Mouse (Mus musculus): ENCODE measurements around the gene Tada3. TPM values are rescaled to one million over a fixed set of nuclear protein-coding genes. Genes with fewer than 3 reads are reported as not detected.
A peak's percentile ranks its signal among the peaks of the same experiment; 100 is the strongest.

Tada3 gene
- total and polyA plus RNA-seq, 2 experiments from 2014 or later: 26.2 to 61.8 TPM

- Histone ChIP-seq H3K9ac (replicated peaks; ENCODE audit: low read length) (no peak overlapping the region), H3K36me3 (ENCODE audit: insufficient read depth, low read length) (peaks cover 41% of the 10 kb centered on the region), H3K27me3 (ENCODE audit: insufficient read depth, low read length) (no peaks in the 10 kb centered on the region), H3K4me1 (ENCODE audit: insufficient read depth, low read length) (no peaks in the 10 kb centered on the region), H3K4me2 (ENCODE audit: low read depth, low read length) (no peak overlapping the region), H3K9me3 (ENCODE audit: low read length) (no peaks in the 10 kb centered on the region), H3K27ac (no peak overlapping the region), H3K4me3 (ENCODE audit: low read length) (no peak overlapping the region)
- no peak for DNase-seq (ENCODE audit: low spot score)
- ATAC-seq: no peak
- no peak for TF ChIP-seq CTCF (IDR thresholded peaks at IDR 0.05; ENCODE audit: low read depth)
- 79% methylated on average over 6 of the region's 6 CpGs for WGBS
Measured at GRCm38 (mm10) chr6:113366639-113367038, 11.0 kb downstream of the Tada3 start.

GRCm38 (mm10) chr6:113364518-113365135, 13.1 kb downstream of the Tada3 start:
- no peak for ATAC-seq
- no peak for TF ChIP-seq CTCF (IDR thresholded peaks at IDR 0.05; ENCODE audit: low read depth)

GRCm38 (mm10) chr6:113362241-113362640, 15.4 kb downstream of the Tada3 start:
- Histone ChIP-seq H3K36me3 (ENCODE audit: insufficient read depth, low read length) (peaks cover 6% of the 10 kb centered on the region; the same call in 1 of the 2 replicates), H3K4me1 (ENCODE audit: insufficient read depth, low read length) (no peaks in the 10 kb centered on the region), H3K9ac (replicated peaks; ENCODE audit: low read length) (no peak overlapping the region), H3K4me2 (ENCODE audit: low read depth, low read length) (no peak overlapping the region), H3K27ac (no peak overlapping the region), H3K4me3 (ENCODE audit: low read length) (no peak overlapping the region), H3K9me3 (ENCODE audit: low read length) (no peaks in the 10 kb centered on the region), H3K27me3 (ENCODE audit: insufficient read depth, low read length) (no peaks in the 10 kb centered on the region)
- TF ChIP-seq CTCF (IDR thresholded peaks at IDR 0.05; ENCODE audit: low read depth): no peak
- ATAC-seq: no peak
- 89% methylated on average over 1 of the region's 1 CpGs for WGBS
- DNase-seq (ENCODE audit: low spot score): no peak

More at GRCm38 (mm10) chr6:113364518-113365135, 13.1 kb downstream of the Tada3 start:
- Histone ChIP-seq H3K9me3 (ENCODE audit: low read length) (no peaks in the 10 kb centered on the region), H3K9ac (replicated peaks; ENCODE audit: low read length) (no peak overlapping the region), H3K4me3 (ENCODE audit: low read length) (no peak overlapping the region), H3K4me1 (ENCODE audit: insufficient read depth, low read length) (no peaks in the 10 kb centered on the region), H3K27ac (no peak overlapping the region), H3K36me3 (ENCODE audit: insufficient read depth, low read length) (peaks cover 22% of the 10 kb centered on the region), H3K27me3 (ENCODE audit: insufficient read depth, low read length) (no peaks in the 10 kb centered on the region), H3K4me2 (ENCODE audit: low read depth, low read length) (no peak overlapping the region)
- no peak for DNase-seq (ENCODE audit: low spot score)
- 64% methylated on average over 8 of the region's 8 CpGs for WGBS

GRCm38 (mm10) chr6:113361476-113361875, 16.2 kb downstream of the Tada3 start:
- TF ChIP-seq CTCF (IDR thresholded peaks at IDR 0.05; ENCODE audit: low read depth): peak; percentile 26; the same call in 1 of the 2 replicates
- Histone ChIP-seq H3K27me3 (ENCODE audit: insufficient read depth, low read length) (no peaks in the 10 kb centered on the region), H3K27ac (no peak overlapping the region), H3K9me3 (ENCODE audit: low read length) (no peaks in the 10 kb centered on the region), H3K4me3 (ENCODE audit: low read length) (no peak overlapping the region), H3K9ac (replicated peaks; ENCODE audit: low read length) (no peak overlapping the region), H3K36me3 (ENCODE audit: insufficient read depth, low read length) (no peaks in the 10 kb centered on the region), H3K4me1 (ENCODE audit: insufficient read depth, low read length) (no peaks in the 10 kb centered on the region), H3K4me2 (ENCODE audit: low read depth, low read length) (no peak overlapping the region)
- DNase-seq (ENCODE audit: low spot score) (no peak), ATAC-seq (no peak)
- WGBS: 76% methylated on average over 4 of the region's 4 CpGs

GRCm38 (mm10) chr6:113353696-113354095, 24.0 kb downstream of the Tada3 start:
- TF ChIP-seq CTCF (IDR thresholded peaks at IDR 0.05; ENCODE audit: low read depth): no peak
- no peak overlapping the region for H3K4me2 ChIP-seq (ENCODE audit: low read depth, low read length)
- WGBS: 68% methylated on average over 3 of the region's 3 CpGs
- H3K9ac ChIP-seq (replicated peaks; ENCODE audit: low read length): no peak overlapping the region
- H3K27ac ChIP-seq: no peak overlapping the region
- no peaks in the 10 kb centered on the region for H3K27me3 ChIP-seq (ENCODE audit: insufficient read depth, low read length)
- DNase-seq (ENCODE audit: low spot score): no peak
- H3K9me3 ChIP-seq (ENCODE audit: low read length): no peaks in the 10 kb centered on the region
- H3K4me1 ChIP-seq (ENCODE audit: insufficient read depth, low read length): no peaks in the 10 kb centered on the region
- H3K36me3 ChIP-seq (ENCODE audit: insufficient read depth, low read length): no peaks in the 10 kb centered on the region
- no peak overlapping the region for H3K4me3 ChIP-seq (ENCODE audit: low read length)
- ATAC-seq: no peak

- TF ChIP-seq CTCF (IDR thresholded peaks at IDR 0.05; ENCODE audit: low read depth): no peak
- DNase-seq (ENCODE audit: low spot score): no peak
- H3K4me2 ChIP-seq (ENCODE audit: low read depth, low read length): no peak overlapping the region
- H3K9ac ChIP-seq (replicated peaks; ENCODE audit: low read length): no peak overlapping the region
- 66% methylated on average over 3 of the region's 3 CpGs for WGBS
- H3K9me3 ChIP-seq (ENCODE audit: low read length): no peaks in the 10 kb centered on the region
- H3K4me1 ChIP-seq (ENCODE audit: insufficient read depth, low read length): no peaks in the 10 kb centered on the region
- no peak overlapping the region for H3K27ac ChIP-seq
- H3K4me3 ChIP-seq (ENCODE audit: low read length): no peak overlapping the region
- no peaks in the 10 kb centered on the region for H3K36me3 ChIP-seq (ENCODE audit: insufficient read depth, low read length)
- H3K27me3 ChIP-seq (ENCODE audit: insufficient read depth, low read length): no peaks in the 10 kb centered on the region
- no peak for ATAC-seq
Measured at GRCm38 (mm10) chr6:113352820-113353219, 24.9 kb downstream of the Tada3 start.

GRCm38 (mm10) chr6:113351653-113352052, 26.0 kb downstream of the Tada3 start:
- H3K36me3 ChIP-seq (ENCODE audit: insufficient read depth, low read length): no peaks in the 10 kb centered on the region
- no peak overlapping the region for H3K9ac ChIP-seq (replicated peaks; ENCODE audit: low read length)
- no peaks in the 10 kb centered on the region for H3K27me3 ChIP-seq (ENCODE audit: insufficient read depth, low read length)
- DNase-seq (ENCODE audit: low spot score) (no peak), ATAC-seq (no peak)
- H3K9me3 ChIP-seq (ENCODE audit: low read length): no peaks in the 10 kb centered on the region
- WGBS: 59% methylated on average over 10 of the region's 10 CpGs
- no peak overlapping the region for H3K4me3 ChIP-seq (ENCODE audit: low read length)
- no peak overlapping the region for H3K4me2 ChIP-seq (ENCODE audit: low read depth, low read length)
- no peaks in the 10 kb centered on the region for H3K4me1 ChIP-seq (ENCODE audit: insufficient read depth, low read length)
- no peak for TF ChIP-seq CTCF (IDR thresholded peaks at IDR 0.05; ENCODE audit: low read depth)
- H3K27ac ChIP-seq: no peak overlapping the region

Data from hindbrain, postnatal 0 days (tissue).